Mouse (Mus musculus): ENCODE results near the gene Set. TPM values are rescaled to one million over a fixed set of nuclear protein-coding genes. Genes with fewer than 3 reads are reported as not detected.

Set gene
- polyA plus RNA-seq, 1 experiment from 2014 or later: 538 TPM

Other genes starting within 250 kb of the Set start
- 23.4 and 26.3 TPM in 2 replicates for gene Urm1, start 237.3 kb upstream of the Set start, polyA plus RNA-seq (2015; fragmentation: Nextera tagmentation; extraction: Ambion mirVana)
- gene Cercam, start 188.2 kb upstream of the Set start, polyA plus RNA-seq (2015; fragmentation: Nextera tagmentation; extraction: Ambion mirVana): 29.6 and 29.7 TPM in 2 replicates
- 79.8 and 85.3 TPM in 2 replicates for gene Odf2, start 168.2 kb upstream of the Set start, polyA plus RNA-seq (2015; fragmentation: Nextera tagmentation; extraction: Ambion mirVana)
- gene Gle1, start 122.0 kb upstream of the Set start, polyA plus RNA-seq (2015; fragmentation: Nextera tagmentation; extraction: Ambion mirVana): 70.1 and 76.8 TPM in 2 replicates
- 74.3 and 78.3 TPM in 2 replicates for gene Sptan1, start 91.8 kb upstream of the Set start, polyA plus RNA-seq (2015; fragmentation: Nextera tagmentation; extraction: Ambion mirVana)
- 46.5 and 46.9 TPM in 2 replicates for gene Wdr34, start 8.5 kb upstream of the Set start, polyA plus RNA-seq (2015; fragmentation: Nextera tagmentation; extraction: Ambion mirVana)
- gene Pkn3, start 20.3 kb downstream of the Set start, polyA plus RNA-seq (2015; fragmentation: Nextera tagmentation; extraction: Ambion mirVana): 7.6 and 11.4 TPM in 2 replicates
- 24.0 and 25.3 TPM in 2 replicates for gene Zdhhc12, start 36.3 kb downstream of the Set start, polyA plus RNA-seq (2015; fragmentation: Nextera tagmentation; extraction: Ambion mirVana)
- gene Zer1, start 67.2 kb downstream of the Set start, polyA plus RNA-seq (2015; fragmentation: Nextera tagmentation; extraction: Ambion mirVana): 12.7 and 13.5 TPM in 2 replicates
- 11.1 and 13.7 TPM in 2 replicates for gene Tbc1d13, start 76.4 kb downstream of the Set start, polyA plus RNA-seq (2015; fragmentation: Nextera tagmentation; extraction: Ambion mirVana)
- 12.4 and 15.2 TPM in 2 replicates for gene Endog, start 114.1 kb downstream of the Set start, polyA plus RNA-seq (2015; fragmentation: Nextera tagmentation; extraction: Ambion mirVana)
- gene Spout1, start 121.1 kb downstream of the Set start, polyA plus RNA-seq (2015; fragmentation: Nextera tagmentation; extraction: Ambion mirVana): 80.6 and 81.9 TPM in 2 replicates
- 9.4 and 10.0 TPM in 2 replicates for gene Kyat1, start 148.5 kb downstream of the Set start, polyA plus RNA-seq (2015; fragmentation: Nextera tagmentation; extraction: Ambion mirVana)
- 43.6 and 45.9 TPM in 2 replicates for gene Lrrc8a, start 180.3 kb downstream of the Set start, polyA plus RNA-seq (2015; fragmentation: Nextera tagmentation; extraction: Ambion mirVana)
- gene Gm28035, start 183.2 kb downstream of the Set start, polyA plus RNA-seq (2015; fragmentation: Nextera tagmentation; extraction: Ambion mirVana): 0.06 and 0.11 TPM in 2 replicates
- gene Phyhd1, start 208.8 kb downstream of the Set start, polyA plus RNA-seq (2015; fragmentation: Nextera tagmentation; extraction: Ambion mirVana): 3.7 and 4.7 TPM in 2 replicates
- not detected in 2 replicates for gene Gm28038, start 223.7 kb downstream of the Set start, polyA plus RNA-seq (2015; fragmentation: Nextera tagmentation; extraction: Ambion mirVana)
- 29.0 and 30.5 TPM in 2 replicates for gene Dolk, start 229.0 kb downstream of the Set start, polyA plus RNA-seq (2015; fragmentation: Nextera tagmentation; extraction: Ambion mirVana)
- 36.5 and 40.7 TPM in 2 replicates for gene Nup188, start 229.0 kb downstream of the Set start, polyA plus RNA-seq (2015; fragmentation: Nextera tagmentation; extraction: Ambion mirVana)

All from embryonic facial prominence, embryonic 13.5 days (tissue).